Mouse (Mus musculus): ENCODE measurements around the gene Lck. TPM values are rescaled to one million over a fixed set of nuclear protein-coding genes. Genes with fewer than 3 reads are reported as not detected.

The Lck gene
- polyA plus RNA-seq, 1 experiment from 2014 or later: 9.2 TPM

GRCm38 (mm10) chr4:129582251-129582650 is 8.8 kb upstream of the Lck start:
- Histone ChIP-seq H3K4me2 (replicated peaks) (no peak overlapping the region), H3K4me3 (no peak overlapping the region), H3K9me3 (no peaks in the 10 kb centered on the region), H3K27ac (replicated peaks) (no peak overlapping the region), H3K36me3 (no peaks in the 10 kb centered on the region), H3K9ac (replicated peaks) (no peak overlapping the region), H3K4me1 (peaks cover 10% of the 10 kb centered on the region), H3K27me3 (0 out of 2 replicates have a peak, but pooled peaks cover 2% of the 10 kb centered on the region)
- 79% methylated on average over 1 of the region's 1 CpGs for WGBS
- ATAC-seq (replicated peaks): no peak

GRCm38 (mm10) chr4:129580347-129580746 is 6.9 kb upstream of the Lck start:
- no peak overlapping the region for H3K4me3 ChIP-seq
- H3K36me3 ChIP-seq: no peaks in the 10 kb centered on the region
- H3K9me3 ChIP-seq: no peaks in the 10 kb centered on the region
- no peak overlapping the region for H3K9ac ChIP-seq (replicated peaks)
- H3K27me3 ChIP-seq: 0 out of 2 replicates have a peak, but pooled peaks cover 2% of the 10 kb centered on the region
- ATAC-seq (replicated peaks): no peak
- H3K4me1 ChIP-seq: peaks cover 14% of the 10 kb centered on the region
- H3K4me2 ChIP-seq (replicated peaks): no peak overlapping the region
- WGBS: 72% methylated on average over 7 of the region's 7 CpGs
- H3K27ac ChIP-seq (replicated peaks): no peak overlapping the region

GRCm38 (mm10) chr4:129578466-129578865 is 5.0 kb upstream of the Lck start, which contains the start of gene Fam167b:
TSS of gene Fam167b (minus strand) at chr4:129578549.
- H3K4me2 ChIP-seq (replicated peaks): no peak within 1 kb of the TSS
- no peaks in the 10 kb centered on the region for H3K36me3 ChIP-seq
- H3K4me1 ChIP-seq: peaks cover 5% of the 10 kb centered on the region; the same call in 1 of the 2 replicates
- H3K9ac ChIP-seq (replicated peaks): no peak within 1 kb of the TSS
- ATAC-seq (replicated peaks): no peak
- no peak within 1 kb of the TSS for H3K27ac ChIP-seq (replicated peaks)
- WGBS: 95% methylated on average over 5 of the region's 5 CpGs
- no peaks in the 10 kb centered on the region for H3K27me3 ChIP-seq
- H3K9me3 ChIP-seq: no peaks in the 10 kb centered on the region
- no peak within 1 kb of the TSS for H3K4me3 ChIP-seq

- no peaks in the 10 kb centered on the region for H3K27me3 ChIP-seq
- 81% methylated on average over 7 of the region's 7 CpGs for WGBS
- H3K27ac ChIP-seq (replicated peaks): no peak overlapping the region
- no peak overlapping the region for H3K4me3 ChIP-seq
- no peaks in the 10 kb centered on the region for H3K36me3 ChIP-seq
- no peak overlapping the region for H3K4me2 ChIP-seq (replicated peaks)
- no peaks in the 10 kb centered on the region for H3K9me3 ChIP-seq
- no peak overlapping the region for H3K9ac ChIP-seq (replicated peaks)
- ATAC-seq (replicated peaks): no peak
- H3K4me1 ChIP-seq: peaks cover 5% of the 10 kb centered on the region; the same call in 1 of the 2 replicates
These were observed 4.2 kb upstream of the Lck start for GRCm38 (mm10) chr4:129577688-129578087.

- no peak overlapping the region for H3K27ac ChIP-seq (replicated peaks)
- no peak overlapping the region; the same call in 1 of the 2 replicates for H3K4me2 ChIP-seq (replicated peaks)
- ATAC-seq (replicated peaks): no peak
- H3K4me3 ChIP-seq: no peak overlapping the region
- H3K9ac ChIP-seq (replicated peaks): no peak overlapping the region
- H3K27me3 ChIP-seq: no peaks in the 10 kb centered on the region
- peaks cover 5% of the 10 kb centered on the region; the same call in 1 of the 2 replicates for H3K4me1 ChIP-seq
- no peaks in the 10 kb centered on the region for H3K36me3 ChIP-seq
- 30% methylated on average over 21 of the region's 21 CpGs for WGBS
- no peaks in the 10 kb centered on the region for H3K9me3 ChIP-seq
These were observed 3.5 kb upstream of the Lck start for GRCm38 (mm10) chr4:129576863-129577491.

GRCm38 (mm10) chr4:129575171-129575844 is 1.9 kb upstream of the Lck start:
- ATAC-seq (replicated peaks): no peak
- no peak overlapping the region for H3K4me2 ChIP-seq (replicated peaks)
- H3K4me1 ChIP-seq: peaks cover 5% of the 10 kb centered on the region; the same call in 1 of the 2 replicates
- no peaks in the 10 kb centered on the region for H3K27me3 ChIP-seq
- H3K9me3 ChIP-seq: no peaks in the 10 kb centered on the region
- H3K36me3 ChIP-seq: no peaks in the 10 kb centered on the region
- WGBS: 61% methylated on average over 7 of the region's 8 CpGs
- H3K9ac ChIP-seq (replicated peaks): no peak overlapping the region
- no peak overlapping the region for H3K4me3 ChIP-seq
- H3K27ac ChIP-seq (replicated peaks): no peak overlapping the region

GRCm38 (mm10) chr4:129573093-129573370 is 409 bp downstream of the Lck start:
- no peak overlapping the region for H3K9ac ChIP-seq (replicated peaks)
- H3K4me2 ChIP-seq (replicated peaks): no peak overlapping the region
- H3K4me1 ChIP-seq: peaks cover 5% of the 10 kb centered on the region; the same call in 1 of the 2 replicates
- no peak overlapping the region for H3K4me3 ChIP-seq
- H3K36me3 ChIP-seq: no peaks in the 10 kb centered on the region
- 97% methylated on average over 4 of the region's 4 CpGs for WGBS
- no peaks in the 10 kb centered on the region for H3K27me3 ChIP-seq
- no peak overlapping the region for H3K27ac ChIP-seq (replicated peaks)
- ATAC-seq (replicated peaks): no peak
- no peaks in the 10 kb centered on the region for H3K9me3 ChIP-seq

GRCm38 (mm10) chr4:129572236-129573092 is 977 bp downstream of the Lck start:
- WGBS: 82% methylated on average over 13 of the region's 13 CpGs

GRCm38 (mm10) chr4:129571551-129572084 is 1.8 kb downstream of the Lck start:
- Histone ChIP-seq H3K4me2 (replicated peaks) (no peak overlapping the region), H3K4me3 (no peak overlapping the region), H3K36me3 (no peaks in the 10 kb centered on the region), H3K4me1 (no peaks in the 10 kb centered on the region), H3K27me3 (no peaks in the 10 kb centered on the region), H3K9ac (replicated peaks) (no peak overlapping the region), H3K9me3 (no peaks in the 10 kb centered on the region), H3K27ac (replicated peaks) (no peak overlapping the region)
- no peak for ATAC-seq (replicated peaks)
- WGBS: 77% methylated on average over 8 of the region's 8 CpGs

More at GRCm38 (mm10) chr4:129572236-129573092, 977 bp downstream of the Lck start:
- no peaks in the 10 kb centered on the region for H3K27me3 ChIP-seq
- H3K4me3 ChIP-seq: no peak overlapping the region
- H3K4me2 ChIP-seq (replicated peaks): no peak overlapping the region
- ATAC-seq (replicated peaks): no peak
- no peaks in the 10 kb centered on the region for H3K36me3 ChIP-seq
- H3K9ac ChIP-seq (replicated peaks): no peak overlapping the region
- no peak overlapping the region for H3K27ac ChIP-seq (replicated peaks)
- H3K4me1 ChIP-seq: peaks cover 5% of the 10 kb centered on the region; the same call in 1 of the 2 replicates
- H3K9me3 ChIP-seq: no peaks in the 10 kb centered on the region

GRCm38 (mm10) chr4:129570028-129570427 is 3.4 kb downstream of the Lck start:
- no peak overlapping the region for H3K27ac ChIP-seq (replicated peaks)
- no peak for ATAC-seq (replicated peaks)
- no peaks in the 10 kb centered on the region for H3K36me3 ChIP-seq
- no peaks in the 10 kb centered on the region for H3K4me1 ChIP-seq
- no peak overlapping the region for H3K4me3 ChIP-seq
- H3K9ac ChIP-seq (replicated peaks): no peak overlapping the region
- no peaks in the 10 kb centered on the region for H3K27me3 ChIP-seq
- H3K4me2 ChIP-seq (replicated peaks): no peak overlapping the region
- H3K9me3 ChIP-seq: no peaks in the 10 kb centered on the region
- 92% methylated on average over 6 of the region's 6 CpGs for WGBS

GRCm38 (mm10) chr4:129568366-129568765 is 5.1 kb downstream of the Lck start:
- Histone ChIP-seq H3K36me3 (no peaks in the 10 kb centered on the region), H3K27me3 (no peaks in the 10 kb centered on the region), H3K4me1 (no peaks in the 10 kb centered on the region), H3K27ac (replicated peaks) (no peak overlapping the region), H3K4me2 (replicated peaks) (no peak overlapping the region), H3K9me3 (no peaks in the 10 kb centered on the region), H3K9ac (replicated peaks) (no peak overlapping the region), H3K4me3 (no peak overlapping the region)
- no peak for ATAC-seq (replicated peaks)
- 90% methylated on average over 7 of the region's 7 CpGs for WGBS

- H3K4me2 ChIP-seq (replicated peaks): no peak overlapping the region
- H3K27me3 ChIP-seq: no peaks in the 10 kb centered on the region
- H3K4me1 ChIP-seq: no peaks in the 10 kb centered on the region
- H3K9me3 ChIP-seq: no peaks in the 10 kb centered on the region
- no peak for ATAC-seq (replicated peaks)
- no peak overlapping the region for H3K4me3 ChIP-seq
- no peak overlapping the region for H3K27ac ChIP-seq (replicated peaks)
- WGBS: 86% methylated on average over 6 of the region's 6 CpGs
- no peak overlapping the region for H3K9ac ChIP-seq (replicated peaks)
- H3K36me3 ChIP-seq: no peaks in the 10 kb centered on the region
These were observed 8.3 kb downstream of the Lck start for GRCm38 (mm10) chr4:129565139-129565538.
